Mouse (Mus musculus) left cerebral cortex, postnatal 4 days (tissue): ENCODE measurements at regions not wholly inside any gene's neighbourhood (a gene's known extent, or its start where the extent isn't known, plus 50 kb on each side); places are given as distances from the start of the nearest gene placed in this dataset.
A peak's percentile ranks its signal among the peaks of the same experiment; 100 is the strongest.

Experiments
- DNase-seq: peaks from one replicate; pipeline ENCODE4 v3.0.0-alpha.2; 2022
- intact Hi-C: fragments of 180-260 bp; cut with DNase I; formaldehyde crosslinking; loops from one replicate; pipeline ENCODE4 v1.15.1; 2025

DNA sequence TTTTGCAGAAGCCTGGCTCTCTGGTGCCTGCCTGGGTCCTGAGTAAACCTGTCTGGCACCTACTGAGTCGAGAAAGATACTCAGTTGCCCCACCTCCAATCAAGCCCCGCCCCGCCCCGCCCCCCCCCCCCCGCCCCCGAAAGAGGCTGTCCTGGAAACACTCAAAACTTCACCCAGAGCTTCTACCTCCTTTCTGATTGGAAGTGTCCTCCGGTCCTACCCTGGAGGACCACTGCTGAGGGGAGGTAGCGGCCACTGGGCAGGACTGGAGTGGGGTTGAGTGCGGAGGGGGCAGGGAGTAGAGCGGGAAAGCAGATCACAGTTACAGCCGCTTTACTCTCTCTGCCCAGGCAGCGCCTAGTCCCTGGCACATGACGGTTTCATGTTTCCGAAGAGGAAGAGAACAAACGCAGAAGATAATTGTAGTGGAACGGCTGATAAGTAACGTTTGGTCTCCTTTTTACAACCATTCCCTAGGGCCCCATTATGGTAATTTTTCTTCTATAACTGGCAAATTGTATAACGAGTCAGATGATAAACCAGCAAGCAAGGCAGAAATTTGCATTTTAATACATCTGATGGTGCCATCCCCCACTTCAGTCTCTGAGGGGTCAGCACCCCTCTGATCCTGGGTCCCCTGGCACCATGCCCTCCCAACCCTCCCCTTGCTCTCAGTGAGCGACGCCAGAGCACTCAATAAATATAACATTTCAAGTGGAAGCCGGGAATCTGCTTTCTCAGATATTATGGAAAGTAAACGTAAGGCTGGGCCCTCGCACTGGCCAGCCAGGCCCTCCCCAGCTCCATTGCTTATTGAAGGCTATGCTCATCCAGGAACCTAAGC, 221.5 kb upstream of the Rpl38 start:
- peak; percentile 33 for DNase-seq
- intact Hi-C loops: no loop called here

DNA sequence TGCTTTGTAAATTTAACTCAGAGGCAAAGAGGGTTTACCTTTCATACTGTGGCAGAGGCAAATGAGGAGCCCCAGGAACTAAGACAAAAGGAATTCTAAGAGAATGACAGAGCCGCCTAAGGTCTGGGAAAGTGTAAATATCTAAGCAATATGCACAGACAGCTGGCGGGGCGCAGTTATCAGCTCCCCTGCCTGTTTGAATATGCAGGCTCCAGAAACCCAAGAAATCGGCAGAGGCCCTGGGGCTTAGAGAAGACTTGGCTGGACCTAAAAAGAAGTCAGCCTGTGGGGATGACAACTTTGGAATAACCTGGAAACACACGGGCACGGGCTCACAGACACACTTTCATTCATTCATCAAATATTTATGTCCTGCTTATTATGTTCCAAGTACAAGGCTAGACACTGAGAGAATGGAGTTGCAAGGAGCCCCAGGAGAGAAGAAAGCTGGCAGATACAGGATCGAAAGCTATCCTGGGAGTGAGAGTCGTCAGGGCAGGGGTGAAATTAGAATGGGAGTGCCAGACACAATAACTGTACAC, 222.2 kb upstream of the Rpl38 start:
- intact Hi-C loops: no loop called here
- DNase-seq: no peak

DNA sequence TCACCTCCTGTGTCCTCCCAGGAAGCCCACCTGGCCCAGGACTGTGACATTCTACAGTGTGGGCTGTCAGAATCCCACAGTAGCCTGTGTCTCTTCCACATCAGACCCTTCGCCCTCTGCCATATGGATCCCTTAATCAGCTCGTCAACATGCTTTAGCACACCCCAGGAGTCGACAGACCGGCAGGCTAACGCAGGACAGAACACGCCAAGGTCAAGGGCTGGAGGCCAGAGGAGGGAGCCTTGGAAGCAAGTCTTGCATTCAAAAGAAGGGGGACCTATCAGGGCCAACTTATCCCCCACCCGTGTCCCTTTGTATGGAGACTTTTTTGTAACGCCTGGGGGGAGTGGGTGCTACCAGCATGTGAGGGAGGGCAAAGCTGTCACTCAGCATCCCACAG, 224.1 kb upstream of the Rpl38 start:
- intact Hi-C loops: no loop called here
- peak; percentile 36 for DNase-seq

- no peak for DNase-seq
- intact Hi-C loops: no loop called here
Measured at GRCm38 (mm10) chr11:114443444-114443843, 224.9 kb upstream of the Rpl38 start.

GRCm38 (mm10) chr11:114439314-114439713, 229.0 kb upstream of the Rpl38 start:
- no peak for DNase-seq
- intact Hi-C loops: no loop called here

- DNase-seq: no peak
- intact Hi-C loops: no loop called here
Measured at GRCm38 (mm10) chr11:114435788-114436187, 232.5 kb upstream of the Rpl38 start.

DNA sequence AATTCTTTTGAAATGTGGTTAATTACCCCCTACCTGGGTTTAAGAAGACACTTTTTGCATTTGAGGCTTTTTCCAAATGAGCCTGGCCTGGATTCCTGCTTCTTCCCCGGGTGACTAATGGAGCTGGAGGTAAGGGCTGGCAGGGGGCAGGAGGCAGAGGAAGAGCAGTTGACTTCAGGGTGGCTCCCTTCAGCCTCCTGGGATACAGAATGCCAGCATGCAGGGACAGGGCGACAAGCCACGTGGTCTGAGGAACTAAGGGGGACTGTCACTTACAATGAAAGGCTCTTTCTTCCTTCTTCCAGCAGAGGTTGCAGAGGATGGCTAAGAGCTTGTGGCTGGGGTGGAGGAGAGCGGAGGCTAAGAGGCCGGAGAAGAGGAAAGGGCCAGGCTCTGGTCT, 234.8 kb upstream of the Rpl38 start:
- intact Hi-C loops: no loop called here
- no peak for DNase-seq

DNA sequence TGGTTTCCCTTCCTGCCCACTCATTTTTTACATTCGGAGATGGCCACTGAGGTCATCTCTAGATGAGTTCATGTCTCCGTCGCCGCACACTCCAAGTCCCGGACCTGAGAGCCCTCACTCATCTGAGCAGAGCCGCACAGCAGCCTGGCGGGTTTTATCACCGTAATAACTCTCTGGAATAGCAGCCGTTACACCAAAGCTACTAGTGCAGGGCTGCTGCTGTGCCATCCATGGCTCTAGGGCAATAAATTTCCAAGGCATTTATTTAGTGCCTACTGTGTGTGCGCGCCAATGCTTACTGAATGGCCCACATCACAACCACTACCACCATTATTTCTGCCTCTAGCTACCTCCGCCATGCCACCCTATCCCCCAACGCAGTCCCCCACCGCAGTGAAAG, 242.9 kb upstream of the Rpl38 start:
- intact Hi-C loops: no loop called here
- no peak for DNase-seq

DNA sequence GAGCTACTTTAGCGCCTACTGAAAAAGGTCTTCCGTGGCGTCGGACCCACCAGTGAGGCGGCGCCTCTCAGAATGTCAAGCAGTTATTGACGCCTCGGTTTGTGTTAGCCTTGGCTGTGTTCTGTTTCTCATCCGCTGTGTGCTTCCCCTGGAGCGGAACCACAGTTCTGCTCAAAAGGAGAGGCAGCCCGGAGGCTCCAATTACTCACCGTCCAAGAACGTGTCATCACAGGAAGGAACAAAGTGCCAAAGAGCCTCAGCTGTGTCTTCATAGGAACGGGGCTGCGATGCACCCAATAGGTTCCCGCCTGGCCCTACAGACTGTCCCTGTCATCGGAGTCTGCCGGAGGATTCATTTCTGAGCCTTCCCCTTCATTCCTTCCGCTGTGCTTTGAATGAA, 245.0 kb upstream of the Rpl38 start:
- intact Hi-C loops: no loop called here
- no peak for DNase-seq

- intact Hi-C loops: no loop called here
Measured at GRCm38 (mm10) chr11:114419002-114419401, 249.3 kb upstream of the Rpl38 start.

DNA sequence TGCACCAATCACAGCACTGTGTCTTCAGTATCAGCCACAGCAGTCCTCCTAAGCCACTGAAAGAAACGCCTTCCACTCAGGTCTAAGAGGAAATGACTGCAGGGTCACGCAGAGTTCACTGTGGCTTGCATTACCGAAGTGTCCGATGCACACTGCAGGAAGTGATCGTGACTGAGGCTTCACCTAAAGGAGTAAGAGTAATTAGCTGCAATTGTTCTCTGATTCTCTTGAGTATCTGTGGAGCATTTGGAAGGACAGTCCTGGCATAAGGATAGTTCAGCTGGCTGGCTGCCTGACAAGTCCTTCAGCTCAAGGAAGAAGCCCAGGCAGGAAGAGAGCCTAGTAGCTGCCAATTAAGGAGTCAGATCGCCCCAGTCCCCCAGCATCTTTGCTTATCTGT, 252.2 kb upstream of the Rpl38 start:
- intact Hi-C loops: no loop called here

More at GRCm38 (mm10) chr11:114419002-114419401, 249.3 kb upstream of the Rpl38 start:
- DNase-seq: no peak

GRCm38 (mm10) chr11:114404401-114404800, 263.9 kb upstream of the Rpl38 start:
- intact Hi-C loops: no loop called here
- peak; percentile 60 for DNase-seq

More for the DNA sequence above, 252.2 kb upstream of the Rpl38 start:
- DNase-seq: peak; percentile 31

GRCm38 (mm10) chr11:114402556-114403320, 265.6 kb upstream of the Rpl38 start:
- intact Hi-C loops: no loop called here
- DNase-seq: peak; percentile 63

DNA sequence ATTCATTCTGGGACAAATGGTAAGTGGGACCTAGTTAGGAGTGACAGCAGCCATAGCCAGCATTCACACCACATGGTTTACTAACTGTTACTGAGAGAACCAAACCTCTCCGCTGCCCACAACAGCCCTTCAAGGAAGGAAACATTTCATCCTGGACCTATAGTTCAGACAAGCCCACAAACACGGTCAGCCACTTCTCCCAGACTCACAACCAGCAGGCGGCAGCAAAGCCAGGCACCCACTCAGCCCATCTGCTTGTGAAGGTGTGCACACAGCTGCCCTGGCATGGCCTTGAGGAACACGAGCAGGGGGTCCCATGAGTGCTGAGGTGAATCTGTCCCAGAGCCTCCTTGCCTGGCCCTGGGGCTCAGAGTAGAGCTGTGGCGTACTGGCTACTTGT, 267.6 kb upstream of the Rpl38 start:
- no peak for DNase-seq
- intact Hi-C loops: no loop called here

DNA sequence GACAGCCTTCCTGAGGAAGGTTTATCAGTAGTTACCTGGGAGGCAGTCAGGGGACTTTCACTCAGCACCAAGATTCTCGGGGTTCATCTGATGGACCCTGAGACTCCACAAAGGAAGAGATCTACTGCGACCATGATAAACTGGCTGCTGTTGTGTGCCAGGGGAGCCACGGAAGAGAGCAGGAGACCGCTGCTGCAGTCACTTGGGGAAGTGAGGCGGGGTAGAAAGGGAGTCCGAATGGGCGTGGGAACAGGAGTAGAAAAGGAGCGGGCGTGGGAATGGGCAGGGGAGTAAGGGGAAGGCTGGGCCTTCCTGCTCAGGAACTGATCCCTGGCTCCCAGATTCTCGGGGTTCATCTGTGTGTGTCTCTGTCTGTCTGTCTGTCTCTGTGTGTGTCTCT, 276.2 kb upstream of the Rpl38 start:
- intact Hi-C loops: no loop called here
- DNase-seq: no peak

DNA sequence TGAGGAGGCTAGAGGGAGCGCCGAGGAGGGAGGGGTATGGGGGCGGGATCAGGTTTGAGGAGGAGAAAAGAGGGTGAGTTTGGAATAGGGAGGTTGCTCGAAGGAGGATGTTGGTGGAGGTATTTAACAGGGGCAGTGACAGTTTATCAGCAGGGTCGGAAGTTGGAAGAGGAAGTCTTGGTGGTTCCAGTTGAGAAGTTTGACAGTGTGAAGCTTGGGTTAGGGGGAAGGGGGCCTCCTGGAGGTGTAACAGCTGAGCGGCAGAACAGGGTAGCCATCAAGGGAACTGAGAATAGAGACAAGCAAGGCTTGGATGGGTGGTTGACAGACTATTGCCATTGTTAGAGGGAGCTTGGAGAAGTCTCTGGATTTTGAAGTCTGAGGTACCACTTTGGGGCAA, 276.8 kb upstream of the Rpl38 start:
- intact Hi-C loops: no loop called here

GRCm38 (mm10) chr11:114387091-114387490, 281.2 kb upstream of the Rpl38 start:
- DNase-seq: no peak
- intact Hi-C loops: no loop called here

More for the DNA sequence above, 276.8 kb upstream of the Rpl38 start:
- DNase-seq: no peak

DNA sequence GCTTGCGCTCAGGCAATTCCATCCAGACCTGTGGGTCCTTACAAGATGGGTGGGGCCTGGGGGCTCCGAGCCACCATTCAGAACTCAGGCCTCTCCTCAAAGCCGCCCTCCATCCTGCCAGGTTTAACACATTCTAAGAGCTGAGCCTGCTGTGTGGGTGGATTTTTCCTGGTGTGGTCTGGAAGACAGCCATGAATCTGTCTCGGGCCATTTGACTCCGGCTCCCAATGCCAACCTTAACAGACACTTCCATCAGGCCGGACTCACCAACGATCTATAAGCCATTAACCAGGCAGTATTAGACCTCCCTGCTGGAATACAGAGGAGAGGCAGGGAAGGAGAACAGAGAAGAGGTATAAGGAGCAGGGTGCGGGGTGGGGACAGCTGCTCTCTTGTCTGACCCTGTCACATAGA, 288.9 kb upstream of the Rpl38 start:
- peak; percentile 47 for DNase-seq
- intact Hi-C loops: no loop called here

DNA sequence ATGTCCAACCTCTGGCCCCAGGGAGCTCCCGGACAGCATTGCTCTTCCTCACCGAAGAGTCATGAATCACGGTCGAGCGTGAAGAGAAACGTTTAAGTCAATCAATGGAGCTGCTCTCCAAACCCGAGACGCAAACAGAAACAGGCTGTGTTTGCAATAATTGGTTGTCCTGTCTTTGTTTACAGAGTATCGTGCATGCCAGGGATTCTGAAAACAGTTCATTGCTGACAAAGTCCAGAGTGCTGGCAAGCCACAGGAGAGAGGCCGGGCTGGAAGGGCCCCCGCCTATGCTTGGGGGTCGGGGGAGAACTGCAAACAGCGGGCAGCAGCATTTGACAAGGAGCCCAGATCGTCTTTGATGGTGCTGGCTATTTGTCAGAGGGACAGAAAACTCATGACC, 292.4 kb upstream of the Rpl38 start:
- intact Hi-C loops: no loop called here
- peak; percentile 50 for DNase-seq

DNA sequence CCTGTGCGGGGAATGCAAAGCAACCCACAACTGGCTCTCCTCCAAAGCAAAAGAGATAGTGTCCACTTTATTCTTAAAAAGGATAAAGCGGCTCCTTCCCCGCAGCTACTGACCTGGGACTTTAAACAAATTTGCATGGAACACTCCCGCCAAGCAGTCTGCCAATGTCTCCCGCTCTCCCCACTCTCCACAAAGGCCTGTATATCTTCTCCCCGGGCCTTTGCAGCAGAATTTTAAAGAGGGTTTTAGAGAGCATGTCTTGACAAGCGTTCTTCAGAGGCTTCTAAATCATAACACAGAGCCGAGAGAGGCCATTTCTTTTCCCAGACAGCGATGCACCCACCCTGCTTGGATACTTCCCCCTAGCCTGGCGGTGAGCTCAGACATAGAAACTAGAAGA, 297.6 kb upstream of the Rpl38 start:
- intact Hi-C loops: no loop called here
- DNase-seq: no peak

DNA sequence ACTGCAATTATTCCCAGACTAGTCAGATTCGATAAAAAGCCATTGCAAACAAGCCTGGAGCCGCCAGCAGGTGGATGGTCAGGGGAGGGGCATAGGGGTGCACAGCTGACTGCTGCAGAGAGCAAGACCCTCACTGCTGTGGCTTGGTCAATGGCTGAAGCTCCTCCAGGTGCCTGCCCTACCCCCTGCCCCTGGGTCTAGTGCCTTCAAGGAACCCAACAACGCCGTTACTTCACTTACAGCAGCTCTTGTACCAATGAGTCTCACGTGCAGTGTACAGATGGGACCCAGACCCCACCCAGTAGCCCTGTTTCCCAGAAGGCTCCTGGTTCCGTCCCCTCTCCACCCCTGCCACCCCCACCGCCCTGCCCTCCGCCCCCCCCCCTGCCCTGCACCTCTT, 300.5 kb upstream of the Rpl38 start:
- intact Hi-C loops: no loop called here
- no peak for DNase-seq

GRCm38 (mm10) chr11:114360946-114361345, 294.1 kb upstream of the Sdk2 start:
- no peak for DNase-seq
- intact Hi-C loops: no loop called here
